ENCODE assay signal across 14 mouse cellular contexts in the genomic region with DNA sequence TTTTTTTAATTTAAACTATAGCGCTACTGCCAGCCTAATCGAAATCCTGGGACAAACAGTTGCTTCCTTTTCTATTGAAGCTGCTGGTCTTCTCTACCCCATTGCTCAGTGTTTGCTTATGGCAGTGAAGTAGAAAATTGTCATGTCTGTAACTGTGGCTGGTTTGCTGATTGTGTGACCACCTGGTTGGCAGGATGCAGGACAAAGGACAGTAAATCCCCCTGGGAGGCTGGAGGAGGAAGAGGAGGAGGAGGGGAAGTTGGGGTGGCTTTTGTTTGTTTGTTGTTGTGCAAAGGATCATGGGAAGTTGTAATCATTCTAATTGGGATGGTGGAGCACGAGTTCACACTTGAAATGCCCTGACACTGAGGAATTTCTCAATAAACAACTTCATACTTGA. TPM values are rescaled to one million over a fixed set of nuclear protein-coding genes. Genes with fewer than 3 reads are reported as not detected.
DNase-seq lines count a peak whose midpoint lies in the region; ATAC-seq and TF ChIP-seq lines count a peak whose summit lies in the region.
"Had no signal": no experiment of that assay in that cellular context is flagged by ENCODE, and none has a peak within 500 bp of the region (broad histone marks: within the 10 kb centered on the region; RNA-seq: fewer than 3 reads in every experiment).

No protein-coding gene starts in this region.

- ATAC-seq in heart, embryonic 11.5 days (replicated peaks; ENCODE audit: insufficient number of reproducible peaks, low FRiP score, low TSS enrichment) = no peak
- ATAC-seq in midbrain, embryonic 12.5 days (ENCODE audit: low FRiP score, low read depth) = peak; percentile 54; the same call in 1 of the 2 replicates
- ATAC-seq in midbrain, postnatal 0 days (ENCODE audit: low FRiP score) = no peak

- no peaks in the 10 kb centered on the region for H3K9me3 ChIP-seq in heart, embryonic 11.5 days (replicated peaks; ENCODE audit: control insufficient read depth, low read length)
- no peaks in the 10 kb centered on the region for H3K9me3 ChIP-seq in midbrain, embryonic 12.5 days
- no peaks in the 10 kb centered on the region for H3K9me3 ChIP-seq in midbrain, postnatal 0 days (ENCODE audit: low read length)
- H3K9me3 ChIP-seq: hindbrain, embryonic 15.5 days; liver, embryonic 15.5 days had no signal

- H3K27me3 ChIP-seq in heart, adult 2 months (ENCODE audit: control insufficient read depth, insufficient read depth, low read length) = no peaks in the 10 kb centered on the region
- no peaks in the 10 kb centered on the region for H3K27me3 ChIP-seq in heart, embryonic 11.5 days (ENCODE audit: control insufficient read depth, insufficient read depth, low read length)
- peaks cover 61% of the 10 kb centered on the region for H3K27me3 ChIP-seq in midbrain, embryonic 12.5 days
- no peaks in the 10 kb centered on the region for H3K27me3 ChIP-seq in midbrain, postnatal 0 days (ENCODE audit: insufficient read depth, low read length)

- no peaks in the 10 kb centered on the region for H3K79me2 ChIP-seq in heart, adult 2 months (replicated peaks; ENCODE audit: control insufficient read depth, insufficient read depth, low read length)

- no peak; the same call in 1 of the 2 replicates for TF ChIP-seq POLR2A in heart, adult 2 months (IDR thresholded peaks at IDR 0.05; ENCODE audit: insufficient read depth, low read depth, low read length)

- no peak overlapping the region for H3K4me3 ChIP-seq in heart, adult 2 months
- H3K4me3 ChIP-seq in heart, embryonic 11.5 days (ENCODE audit: low read depth, low read length) = no peak overlapping the region
- H3K4me3 ChIP-seq in midbrain, embryonic 12.5 days = no peak overlapping the region
- H3K4me3 ChIP-seq in midbrain, postnatal 0 days (ENCODE audit: low read depth, low read length) = no peak overlapping the region
- H3K4me3 ChIP-seq: hindbrain, embryonic 15.5 days; liver, embryonic 15.5 days had no signal

- peak; percentile 67; the same call in 1 of the 2 replicates for TF ChIP-seq EP300 in heart, adult 2 months (IDR thresholded peaks at IDR 0.05; ENCODE audit: insufficient read depth, low read depth, low read length)

- H3K9ac ChIP-seq in heart, adult 2 months (ENCODE audit: low read depth, low read length) = no peak overlapping the region
- H3K9ac ChIP-seq in heart, embryonic 11.5 days (ENCODE audit: low read depth, low read length) = no peak overlapping the region
- H3K9ac ChIP-seq in midbrain, embryonic 12.5 days (replicated peaks) = no peak overlapping the region
- no peak overlapping the region for H3K9ac ChIP-seq in midbrain, postnatal 0 days (replicated peaks; ENCODE audit: low read length, poor library complexity, severe bottlenecking)
- H3K9ac ChIP-seq: hindbrain, embryonic 15.5 days; liver, embryonic 15.5 days had no signal

- peaks cover 2% of the 10 kb centered on the region for H3K4me1 ChIP-seq in heart, adult 2 months (ENCODE audit: control insufficient read depth, insufficient read depth, low read length)
- 0 out of 2 replicates have a peak, but pooled peaks cover 2% of the 10 kb centered on the region for H3K4me1 ChIP-seq in heart, embryonic 11.5 days (ENCODE audit: control insufficient read depth, insufficient read depth, low read length)
- H3K4me1 ChIP-seq in midbrain, embryonic 12.5 days = peaks cover 13% of the 10 kb centered on the region
- H3K4me1 ChIP-seq in midbrain, postnatal 0 days (ENCODE audit: insufficient read depth, low read length) = no peaks in the 10 kb centered on the region
- H3K4me1 ChIP-seq: liver, embryonic 15.5 days had no signal

- H3K36me3 ChIP-seq in heart, adult 2 months (ENCODE audit: control insufficient read depth, insufficient read depth, low read length) = no peaks in the 10 kb centered on the region
- no peaks in the 10 kb centered on the region for H3K36me3 ChIP-seq in heart, embryonic 11.5 days (ENCODE audit: control insufficient read depth, insufficient read depth, low read length)
- H3K36me3 ChIP-seq in midbrain, embryonic 12.5 days = no peaks in the 10 kb centered on the region
- no peaks in the 10 kb centered on the region for H3K36me3 ChIP-seq in midbrain, postnatal 0 days (ENCODE audit: insufficient read depth, low read length)
- H3K36me3 ChIP-seq: hindbrain, embryonic 15.5 days; liver, embryonic 15.5 days had no signal

- intact Hi-C loops in heart, adult 2 months (cut with DNase I) = no loop called here
- intact Hi-C loops in heart, postnatal 25 days (cut with DNase I) = no loop called here

- DNase-seq in heart, adult 2 months = peak in 1 of 2 experiments; percentile 35
- no peak for DNase-seq in midbrain, postnatal 0 days (ENCODE audit: low spot score)
- peak; percentile 9 for DNase-seq in heart, postnatal 25 days (ENCODE audit: low spot score)
- peak; percentile 51 for DNase-seq in retina, embryonic 14.5 days (ENCODE audit: low spot score)
- DNase-seq in right cerebral cortex, postnatal 10 days (ENCODE audit: low spot score in 2 of 2) = no peak
- DNase-seq in testis, postnatal 10 days (ENCODE audit: low spot score) = no peak
- DNase-seq: adrenal gland, postnatal 36 days; cerebellum, adult 9-10 months; right cerebral cortex, postnatal 25 days; thymus, adult 18-20 months had no signal

- no peak overlapping the region for H3K27ac ChIP-seq in heart, adult 2 months
- H3K27ac ChIP-seq in heart, embryonic 11.5 days (ENCODE audit: low read depth, low read length) = no peak overlapping the region
- no peak overlapping the region for H3K27ac ChIP-seq in midbrain, embryonic 12.5 days (replicated peaks)
- H3K27ac ChIP-seq in midbrain, postnatal 0 days (ENCODE audit: low read depth, low read length) = no peak overlapping the region
- H3K27ac ChIP-seq: hindbrain, embryonic 15.5 days; liver, embryonic 15.5 days had no signal

- TF ChIP-seq CTCF in heart, adult 2 months (IDR thresholded peaks at IDR 0.05) = no peak
- TF ChIP-seq CTCF in midbrain, postnatal 0 days (IDR thresholded peaks at IDR 0.05) = no peak

- WGBS in heart, adult 2 months = 32% methylated on average over 3 of the region's 3 CpGs
- WGBS in heart, embryonic 11.5 days (ENCODE audit: insufficient replicate concordance) = 18% methylated on average over 3 of the region's 3 CpGs
- 6% methylated on average over 3 of the region's 3 CpGs for WGBS in midbrain, embryonic 12.5 days
- 17% methylated on average over 3 of the region's 3 CpGs for WGBS in midbrain, postnatal 0 days

- H3K4me2 ChIP-seq in heart, embryonic 11.5 days = no peak overlapping the region
- H3K4me2 ChIP-seq in midbrain, embryonic 12.5 days (replicated peaks) = no peak overlapping the region
- H3K4me2 ChIP-seq in midbrain, postnatal 0 days (ENCODE audit: low read depth, low read length, poor library complexity, severe bottlenecking) = no peak overlapping the region
- H3K4me2 ChIP-seq: hindbrain, embryonic 15.5 days; liver, embryonic 15.5 days had no signal

RNA-seq across cellular contexts. Expression of a gene that starts 38.8 kb away (rescaled TPM):
- total RNA-seq in heart, adult 2 months (2021) = 10 to 100 TPM; 16.2 to 21.4 TPM
- 27.1 and 44.6 TPM in 2 replicates for polyA plus RNA-seq in heart, adult 2 months (2012; rRNA removed)
- polyA plus RNA-seq in heart, embryonic 11.5 days (2014; fragmentation: Nextera tagmentation; extraction: Ambion mirVana) = 29.1 and 30.3 TPM in 2 replicates
- 30.5 and 37.9 TPM in 2 replicates for polyA plus RNA-seq in midbrain, embryonic 12.5 days (2016; fragmentation: Nextera tagmentation; extraction: Ambion mirVana)
- total RNA-seq in midbrain, postnatal 0 days (2014; rRNA removed) = 10.2 and 10.3 TPM in 2 replicates
- 9.2 and 13.0 TPM in 2 replicates for polyA plus RNA-seq in midbrain, postnatal 0 days (2015; fragmentation: Nextera tagmentation; extraction: Ambion mirVana)
- total RNA-seq in heart, postnatal 25 days (2021) = 10 to 100 TPM; 24.0 to 27.4 TPM

Comparison
In these comparisons a context has a peak if more than half of its experiments do, and no peak if none do; other contexts are left out.
1. DNase-seq: peak in heart, postnatal 25 days (single experiment) and retina, embryonic 14.5 days (single experiment); none in midbrain, postnatal 0 days (single experiment), right cerebral cortex, postnatal 10 days (0 of 2) and testis, postnatal 10 days (single experiment).